Comparison of ENCODE assay signal across 8 mouse cellular contexts in the genomic region with DNA sequence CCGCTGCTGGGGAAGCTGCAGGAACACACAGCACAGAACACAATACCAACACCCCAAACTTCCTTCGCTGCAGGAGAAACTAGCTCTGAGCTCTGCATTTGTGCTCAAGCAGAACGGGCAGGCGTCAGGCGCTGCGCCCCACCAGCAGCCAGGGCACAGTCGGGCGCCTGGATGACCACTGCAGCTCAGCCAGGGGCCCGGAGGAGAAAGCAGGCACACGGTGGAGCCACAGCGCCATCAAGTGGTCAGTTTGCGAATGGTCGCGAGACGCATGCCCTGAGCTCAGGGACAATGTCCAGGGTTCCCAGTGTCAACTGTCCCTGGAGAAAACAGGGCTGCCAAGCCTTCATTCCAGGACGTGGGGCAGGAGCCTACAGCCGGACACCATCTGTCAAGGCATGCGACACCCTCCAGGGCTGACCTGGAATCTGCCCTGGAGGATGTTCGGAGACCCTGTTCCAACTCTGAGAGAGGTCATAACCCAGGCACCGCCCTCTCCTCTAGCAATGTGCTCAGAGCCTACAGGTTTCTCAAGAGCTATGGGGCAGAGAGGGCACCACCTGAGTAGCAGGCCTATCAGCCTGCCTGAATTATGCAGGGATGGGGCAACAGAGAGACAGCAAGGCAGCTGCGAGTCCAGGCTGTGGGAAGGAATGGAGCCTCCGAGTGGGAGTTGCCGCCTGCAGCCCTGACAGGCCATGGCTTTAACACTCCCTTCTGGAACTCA.
DNase-seq lines count a peak whose midpoint lies in the region; ATAC-seq and TF ChIP-seq lines count a peak whose summit lies in the region.

No protein-coding gene starts in this region.

- no peaks in the 10 kb centered on the region for H3K4me1 ChIP-seq in cortical plate, adult 2 months (ENCODE audit: control insufficient read depth, insufficient read depth, low read length)
- peaks cover 2% of the 10 kb centered on the region; the same call in 1 of the 2 replicates for H3K4me1 ChIP-seq in hindbrain, postnatal 0 days (ENCODE audit: insufficient read depth, low read length)
- H3K4me1 ChIP-seq in megakaryocyte, embryonic 14.5 days: peaks cover 30% of the 10 kb centered on the region

- H3K27me3 ChIP-seq in hindbrain, postnatal 0 days (ENCODE audit: insufficient read depth, low read length): no peaks in the 10 kb centered on the region
- peaks cover 49% of the 10 kb centered on the region for H3K27me3 ChIP-seq in megakaryocyte, embryonic 14.5 days (replicated peaks)

- TF ChIP-seq POLR2A in cortical plate, adult 2 months (IDR thresholded peaks at IDR 0.05; ENCODE audit: extremely low read depth, insufficient read depth, low read length): no peak

- no peak overlapping the region for H3K27ac ChIP-seq in cortical plate, adult 2 months (ENCODE audit: insufficient read depth, low read length)
- peak overlapping the region; percentile 48; the same call in 1 of the 2 replicates for H3K27ac ChIP-seq in hindbrain, postnatal 0 days
- H3K27ac ChIP-seq in left cerebral cortex, adult 2 months: peak overlapping the region; percentile 62

- no peaks in the 10 kb centered on the region for H3K9me3 ChIP-seq in hindbrain, postnatal 0 days (ENCODE audit: low read length)
- no peaks in the 10 kb centered on the region for H3K9me3 ChIP-seq in megakaryocyte, embryonic 14.5 days

- ATAC-seq in hindbrain, postnatal 0 days: peak; percentile 75
- no peak for ATAC-seq in erythroid progenitor cell, adult 5-6 weeks (replicated peaks; ENCODE audit: low FRiP score, poor library complexity, severe bottlenecking)

- TF ChIP-seq CTCF in cortical plate, adult 2 months (IDR thresholded peaks at IDR 0.05; ENCODE audit: extremely low read depth, insufficient read depth, low read length): peak; percentile 93
- peak; percentile 100 for TF ChIP-seq CTCF in hindbrain, postnatal 0 days (IDR thresholded peaks at IDR 0.05; ENCODE audit: low read depth)
- peak; percentile 98 for TF ChIP-seq CTCF in left cerebral cortex, adult 2 months (IDR thresholded peaks at IDR 0.05)

- peak overlapping the region; percentile 60 for H3K4me2 ChIP-seq in hindbrain, postnatal 0 days (ENCODE audit: low read depth, low read length)

- intact Hi-C loops in left cerebral cortex, adult 2 months (cut with DNase I): loop anchor here (1.0 to 5.0 kb wide), 5 partner anchors 381 to 1628 kb away; no protein-coding TSS in a partner anchor

- no peaks in the 10 kb centered on the region for H3K36me3 ChIP-seq in hindbrain, postnatal 0 days (ENCODE audit: insufficient read depth, low read length)
- no peaks in the 10 kb centered on the region for H3K36me3 ChIP-seq in megakaryocyte, embryonic 14.5 days (replicated peaks; ENCODE audit: low read length)

- H3K4me3 ChIP-seq in cortical plate, adult 2 months (ENCODE audit: insufficient read depth, low read length): peak overlapping the region; percentile 1; the same call in 1 of the 2 replicates
- peak overlapping the region; percentile 21 for H3K4me3 ChIP-seq in hindbrain, postnatal 0 days (ENCODE audit: low read length)
- H3K4me3 ChIP-seq in left cerebral cortex, adult 2 months: peak overlapping the region; percentile 45
- peak overlapping the region; percentile 78 for H3K4me3 ChIP-seq in megakaryocyte, embryonic 14.5 days (replicated peaks)

- peak overlapping the region; percentile 41; the same call in 1 of the 2 replicates for H3K9ac ChIP-seq in hindbrain, postnatal 0 days (replicated peaks; ENCODE audit: low read length)

- WGBS in hindbrain, postnatal 0 days: 5% methylated on average over 23 of the region's 23 CpGs

- DNase-seq in adipocyte (ENCODE audit: low spot score): peak; percentile 91
- peak; percentile 87 for DNase-seq in gastrocnemius, postnatal 10 days
- peak; percentile 90 for DNase-seq in hindbrain, postnatal 0 days (ENCODE audit: low spot score)
- peak; percentile 74 to 84 for DNase-seq in left cerebral cortex, adult 2 months (ENCODE audit: extremely low spot score in 1 of 2, low spot score in 2 of 2)
- DNase-seq in right cerebral cortex, postnatal 10 days (ENCODE audit: low spot score in 2 of 2): peak; percentile 83

Comparison
In these comparisons a context has a peak if more than half of its experiments do, and no peak if none do; other contexts are left out.
1. H3K4me3 ChIP-seq: peak in every context shown above with its lines; median percentile 78 in megakaryocyte, embryonic 14.5 days; 45 in left cerebral cortex, adult 2 months; 21 in hindbrain, postnatal 0 days; 1 in cortical plate, adult 2 months.